Mouse (Mus musculus): Measurements from ENCODE around the gene Cracr2b. TPM values are rescaled to one million over a fixed set of nuclear protein-coding genes. Genes with fewer than 3 reads are reported as not detected.

The Cracr2b gene
- polyA plus RNA-seq, 1 experiment from 2014 or later = 20.2 TPM

- 7% methylated on average over 5 of the region's 5 CpGs for WGBS
- Histone ChIP-seq H3K9ac (replicated peaks; ENCODE audit: low read depth, low read length) (peak overlapping the region; percentile 70), H3K27me3 (ENCODE audit: control insufficient read depth, insufficient read depth, low read length) (peaks cover 10% of the 10 kb centered on the region; the same call in 1 of the 2 replicates), H3K9me3 (ENCODE audit: control insufficient read depth, low read depth, low read length) (no peaks in the 10 kb centered on the region), H3K4me3 (ENCODE audit: low read depth, low read length) (peak overlapping the region; percentile 78), H3K27ac (ENCODE audit: low read length) (peak overlapping the region; percentile 92), H3K4me2 (replicated peaks; ENCODE audit: low read depth, low read length) (peak overlapping the region; percentile 87), H3K4me1 (ENCODE audit: control insufficient read depth, insufficient read depth, low read length) (peaks cover 35% of the 10 kb centered on the region), H3K36me3 (ENCODE audit: control insufficient read depth, insufficient read depth, low read length) (peaks cover 31% of the 10 kb centered on the region)
- no peak for ATAC-seq (ENCODE audit: insufficient number of reproducible peaks, insufficient read depth, low FRiP score, low read depth)
These were observed 7.2 kb downstream of the Cracr2b start for GRCm38 (mm10) chr7:141468164-141468521.

GRCm38 (mm10) chr7:141468522-141469211 is 7.8 kb downstream of the Cracr2b start:
- peaks cover 35% of the 10 kb centered on the region for H3K4me1 ChIP-seq (ENCODE audit: control insufficient read depth, insufficient read depth, low read length)
- H3K9ac ChIP-seq (replicated peaks; ENCODE audit: low read depth, low read length) = peak overlapping the region; percentile 70
- WGBS = 8% methylated on average over 8 of the region's 8 CpGs
- peak overlapping the region; percentile 87 for H3K4me2 ChIP-seq (replicated peaks; ENCODE audit: low read depth, low read length)
- H3K4me3 ChIP-seq (ENCODE audit: low read depth, low read length) = peak overlapping the region; percentile 78
- peak overlapping the region; percentile 92 for H3K27ac ChIP-seq (ENCODE audit: low read length)
- H3K36me3 ChIP-seq (ENCODE audit: control insufficient read depth, insufficient read depth, low read length) = peaks cover 31% of the 10 kb centered on the region
- ATAC-seq (ENCODE audit: insufficient number of reproducible peaks, insufficient read depth, low FRiP score, low read depth) = peak; percentile 68
- peaks cover 8% of the 10 kb centered on the region; the same call in 1 of the 2 replicates for H3K27me3 ChIP-seq (ENCODE audit: control insufficient read depth, insufficient read depth, low read length)
- H3K9me3 ChIP-seq (ENCODE audit: control insufficient read depth, low read depth, low read length) = no peaks in the 10 kb centered on the region

- Histone ChIP-seq H3K9me3 (ENCODE audit: control insufficient read depth, low read depth, low read length) (no peaks in the 10 kb centered on the region), H3K4me3 (ENCODE audit: low read depth, low read length) (peak overlapping the region; percentile 78; the same call in 1 of the 2 replicates), H3K36me3 (ENCODE audit: control insufficient read depth, insufficient read depth, low read length) (peaks cover 31% of the 10 kb centered on the region), H3K27me3 (ENCODE audit: control insufficient read depth, insufficient read depth, low read length) (peaks cover under 1% of the 10 kb centered on the region; the same call in 1 of the 2 replicates), H3K4me2 (replicated peaks; ENCODE audit: low read depth, low read length) (peak overlapping the region; percentile 87), H3K4me1 (ENCODE audit: control insufficient read depth, insufficient read depth, low read length) (peaks cover 36% of the 10 kb centered on the region), H3K27ac (ENCODE audit: low read length) (peak overlapping the region; percentile 92; the same call in 1 of the 2 replicates), H3K9ac (replicated peaks; ENCODE audit: low read depth, low read length) (no peak overlapping the region; the same call in 1 of the 2 replicates)
- no peak for ATAC-seq (ENCODE audit: insufficient number of reproducible peaks, insufficient read depth, low FRiP score, low read depth)
- WGBS = 85% methylated on average over 6 of the region's 6 CpGs
These were observed 8.5 kb downstream of the Cracr2b start for GRCm38 (mm10) chr7:141469352-141469751.

GRCm38 (mm10) chr7:141469901-141470636 is 9.2 kb downstream of the Cracr2b start:
- H3K36me3 ChIP-seq (ENCODE audit: control insufficient read depth, insufficient read depth, low read length) = peaks cover 31% of the 10 kb centered on the region
- no peak overlapping the region for H3K4me3 ChIP-seq (ENCODE audit: low read depth, low read length)
- H3K9me3 ChIP-seq (ENCODE audit: control insufficient read depth, low read depth, low read length) = no peaks in the 10 kb centered on the region
- no peak overlapping the region for H3K4me2 ChIP-seq (replicated peaks; ENCODE audit: low read depth, low read length)
- 88% methylated on average over 18 of the region's 18 CpGs for WGBS
- peaks cover 32% of the 10 kb centered on the region for H3K4me1 ChIP-seq (ENCODE audit: control insufficient read depth, insufficient read depth, low read length)
- H3K27ac ChIP-seq (ENCODE audit: low read length) = no peak overlapping the region
- no peak for ATAC-seq (ENCODE audit: insufficient number of reproducible peaks, insufficient read depth, low FRiP score, low read depth)
- H3K27me3 ChIP-seq (ENCODE audit: control insufficient read depth, insufficient read depth, low read length) = no peaks in the 10 kb centered on the region
- no peak overlapping the region for H3K9ac ChIP-seq (replicated peaks; ENCODE audit: low read depth, low read length)

- H3K4me3 ChIP-seq (ENCODE audit: low read depth, low read length) = no peak overlapping the region
- no peak for ATAC-seq (ENCODE audit: insufficient number of reproducible peaks, insufficient read depth, low FRiP score, low read depth)
- no peaks in the 10 kb centered on the region for H3K27me3 ChIP-seq (ENCODE audit: control insufficient read depth, insufficient read depth, low read length)
- H3K4me2 ChIP-seq (replicated peaks; ENCODE audit: low read depth, low read length) = no peak overlapping the region
- WGBS = 93% methylated on average over 10 of the region's 10 CpGs
- peaks cover 31% of the 10 kb centered on the region for H3K36me3 ChIP-seq (ENCODE audit: control insufficient read depth, insufficient read depth, low read length)
- H3K9ac ChIP-seq (replicated peaks; ENCODE audit: low read depth, low read length) = no peak overlapping the region
- no peak overlapping the region for H3K27ac ChIP-seq (ENCODE audit: low read length)
- H3K4me1 ChIP-seq (ENCODE audit: control insufficient read depth, insufficient read depth, low read length) = peaks cover 28% of the 10 kb centered on the region
- H3K9me3 ChIP-seq (ENCODE audit: control insufficient read depth, low read depth, low read length) = no peaks in the 10 kb centered on the region
These were observed 9.7 kb downstream of the Cracr2b start for GRCm38 (mm10) chr7:141470637-141470944.

- Histone ChIP-seq H3K36me3 (ENCODE audit: control insufficient read depth, insufficient read depth, low read length) (peaks cover 31% of the 10 kb centered on the region), H3K9ac (replicated peaks; ENCODE audit: low read depth, low read length) (no peak overlapping the region), H3K4me1 (ENCODE audit: control insufficient read depth, insufficient read depth, low read length) (peaks cover 29% of the 10 kb centered on the region), H3K4me2 (replicated peaks; ENCODE audit: low read depth, low read length) (no peak overlapping the region), H3K4me3 (ENCODE audit: low read depth, low read length) (no peak overlapping the region), H3K9me3 (ENCODE audit: control insufficient read depth, low read depth, low read length) (no peaks in the 10 kb centered on the region), H3K27ac (ENCODE audit: low read length) (no peak overlapping the region), H3K27me3 (ENCODE audit: control insufficient read depth, insufficient read depth, low read length) (no peaks in the 10 kb centered on the region)
- WGBS = 79% methylated on average over 1 of the region's 1 CpGs
- ATAC-seq (ENCODE audit: insufficient number of reproducible peaks, insufficient read depth, low FRiP score, low read depth) = no peak
These were observed 10.3 kb downstream of the Cracr2b start for GRCm38 (mm10) chr7:141471236-141471635.

GRCm38 (mm10) chr7:141472226-141472625 is 11.3 kb downstream of the Cracr2b start:
- 71% methylated on average over 6 of the region's 6 CpGs for WGBS
- Histone ChIP-seq H3K9me3 (ENCODE audit: control insufficient read depth, low read depth, low read length) (no peaks in the 10 kb centered on the region), H3K4me2 (replicated peaks; ENCODE audit: low read depth, low read length) (no peak overlapping the region), H3K36me3 (ENCODE audit: control insufficient read depth, insufficient read depth, low read length) (peaks cover 31% of the 10 kb centered on the region), H3K27ac (ENCODE audit: low read length) (no peak overlapping the region), H3K4me1 (ENCODE audit: control insufficient read depth, insufficient read depth, low read length) (peaks cover 31% of the 10 kb centered on the region), H3K27me3 (ENCODE audit: control insufficient read depth, insufficient read depth, low read length) (no peaks in the 10 kb centered on the region), H3K9ac (replicated peaks; ENCODE audit: low read depth, low read length) (no peak overlapping the region), H3K4me3 (ENCODE audit: low read depth, low read length) (no peak overlapping the region)
- ATAC-seq (ENCODE audit: insufficient number of reproducible peaks, insufficient read depth, low FRiP score, low read depth) = no peak

GRCm38 (mm10) chr7:141472763-141473162 is 11.9 kb downstream of the Cracr2b start:
- Histone ChIP-seq H3K27ac (ENCODE audit: low read length) (no peak overlapping the region), H3K9ac (replicated peaks; ENCODE audit: low read depth, low read length) (no peak overlapping the region), H3K27me3 (ENCODE audit: control insufficient read depth, insufficient read depth, low read length) (no peaks in the 10 kb centered on the region), H3K9me3 (ENCODE audit: control insufficient read depth, low read depth, low read length) (no peaks in the 10 kb centered on the region), H3K4me1 (ENCODE audit: control insufficient read depth, insufficient read depth, low read length) (peaks cover 36% of the 10 kb centered on the region), H3K4me3 (ENCODE audit: low read depth, low read length) (no peak overlapping the region), H3K36me3 (ENCODE audit: control insufficient read depth, insufficient read depth, low read length) (peaks cover 31% of the 10 kb centered on the region), H3K4me2 (replicated peaks; ENCODE audit: low read depth, low read length) (no peak overlapping the region)
- ATAC-seq (ENCODE audit: insufficient number of reproducible peaks, insufficient read depth, low FRiP score, low read depth) = no peak
- 80% methylated on average over 6 of the region's 6 CpGs for WGBS

All from stomach, embryonic 14.5 days (tissue).